Comparison of ENCODE assay signal across 19 mouse cellular contexts in genomic region chr11:53055896-53056295, GRCm38 (mm10).
"Had no signal": no experiment of that assay in that cellular context is flagged by ENCODE, and none has a peak within 500 bp of the region (broad histone marks: within the 10 kb centered on the region; RNA-seq: fewer than 3 reads in every experiment).

No protein-coding gene starts in this region.

- H3K27me3 ChIP-seq: stomach, embryonic 15.5 days had no signal

- DNase-seq: kidney, adult 8-10 months; kidney, postnatal 10 days; kidney, postnatal 36 days; left cerebral cortex, postnatal 4 days; liver, postnatal 0 days; lung, embryonic 14.5 days; retina, postnatal 1 day; right cerebral cortex, postnatal 25 days; spleen, adult 18-20 months had no signal

- H3K4me3 ChIP-seq: kidney, embryonic 15.5 days; limb, embryonic 12.5 days; limb, embryonic 15.5 days; midbrain, embryonic 12.5 days; midbrain, embryonic 15.5 days; neural tube, embryonic 12.5 days; neural tube, embryonic 15.5 days; stomach, embryonic 15.5 days had no signal

- H3K27ac ChIP-seq: kidney, embryonic 15.5 days; limb, embryonic 12.5 days; limb, embryonic 15.5 days; liver, embryonic 14.5 days; macrophage; midbrain, embryonic 12.5 days; midbrain, embryonic 15.5 days; neural tube, embryonic 12.5 days; neural tube, embryonic 15.5 days; stomach, embryonic 15.5 days had no signal

- H3K36me3 ChIP-seq: kidney, embryonic 15.5 days; limb, embryonic 12.5 days; limb, embryonic 15.5 days; midbrain, embryonic 12.5 days; midbrain, embryonic 15.5 days; neural tube, embryonic 12.5 days; neural tube, embryonic 15.5 days; stomach, embryonic 15.5 days had no signal
